In the genomic region with DNA sequence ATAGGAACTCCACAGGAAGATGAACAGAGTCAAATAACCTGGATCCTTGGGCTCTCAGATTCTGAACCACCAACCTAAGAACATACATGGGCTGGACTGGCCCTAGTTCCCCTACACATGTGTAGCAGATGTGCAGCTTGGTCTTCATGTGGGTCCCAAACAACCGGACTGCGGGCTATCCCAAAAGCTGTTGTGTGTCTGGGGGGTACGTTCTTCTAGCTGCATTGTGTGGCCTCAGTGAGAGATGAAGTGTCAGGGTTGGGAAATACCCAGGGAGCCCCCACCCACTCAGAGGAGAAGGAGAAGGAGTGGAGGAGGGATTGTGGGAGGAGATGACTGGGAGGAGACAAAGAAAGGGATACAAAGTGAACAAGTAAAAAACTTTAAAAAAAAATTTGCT, we compare ENCODE assay signal across 25 mouse cellular contexts. TPM values are rescaled to one million over a fixed set of nuclear protein-coding genes. Genes with fewer than 3 reads are reported as not detected.
"Had no signal": no experiment of that assay in that cellular context is flagged by ENCODE, and none has a peak within 500 bp of the region (broad histone marks: within the 10 kb centered on the region; RNA-seq: fewer than 3 reads in every experiment).

No protein-coding gene starts in this region.

- DNase-seq: retina, postnatal 1 day; right cerebral cortex, adult 18-20 months; right cerebral cortex, postnatal 14 days; right cerebral cortex, postnatal 25 days; right cerebral cortex, postnatal 4 days; spleen, adult 18-20 months; thymus, adult 18-20 months; thymus, adult 2 months; thymus, postnatal 14 days; thymus, postnatal 25 days; thymus, postnatal 36 days; thymus, postnatal 4 days had no signal

- H3K4me3 ChIP-seq: neural tube, embryonic 13.5 days; neural tube, embryonic 15.5 days; stomach, embryonic 15.5 days had no signal

- H3K27ac ChIP-seq: neural tube, embryonic 13.5 days; neural tube, embryonic 15.5 days; stomach, embryonic 15.5 days; stomach, postnatal 0 days had no signal

- H3K4me1 ChIP-seq: neural tube, embryonic 13.5 days; neural tube, embryonic 15.5 days; stomach, embryonic 15.5 days had no signal

- H3K36me3 ChIP-seq: neural tube, embryonic 13.5 days; neural tube, embryonic 15.5 days; stomach, embryonic 15.5 days had no signal

- H3K9me3 ChIP-seq: neural tube, embryonic 13.5 days; neural tube, embryonic 15.5 days; stomach, embryonic 15.5 days had no signal

- H3K27me3 ChIP-seq: neural tube, embryonic 13.5 days; neural tube, embryonic 15.5 days; stomach, embryonic 15.5 days had no signal

RNA-seq across cellular contexts. Expression of a gene that starts 36.0 kb away (rescaled TPM):
- total RNA-seq: neutrophil, adult 5-6 weeks had no signal
- polyA plus RNA-seq: neural tube, embryonic 13.5 days; neural tube, embryonic 14.5 days; neural tube, embryonic 15.5 days; small intestine, adult 2 months; spleen, adult 2 months; stomach, embryonic 14.5 days; stomach, embryonic 15.5 days; stomach, embryonic 16.5 days; stomach, postnatal 0 days; testis, adult 2 months; thymus, adult 2 months; thymus, postnatal 0 days; urinary bladder, adult 2 months had no signal
